Mouse (Mus musculus) heart, adult 2 months (tissue): Measurements from ENCODE around the gene 1810010H24Rik.

Experiments
- CTCF ChIP-seq: fragments of 200-600 bp; IDR thresholded peaks from 2 replicates; pipeline ENCODE4 v1.8.1; 2022; ENCODE audit warnings: antibody characterized with exemption, mild to moderate bottlenecking, moderate library complexity
- EP300 ChIP-seq: fragments of 200-500 bp; IDR thresholded peaks from 2 replicates; pipeline ENCODE4 v1.6.1; 2011; ENCODE audit warnings: low read depth, low read length, control low read depth; ENCODE audit not compliant: insufficient read depth
- POLR2A ChIP-seq: fragments of 200-500 bp; IDR thresholded peaks from 2 replicates; pipeline ENCODE4 v1.6.1; 2011; ENCODE audit warnings: mild to moderate bottlenecking, low read depth, low read length, control low read depth; ENCODE audit not compliant: insufficient read depth

DNA sequence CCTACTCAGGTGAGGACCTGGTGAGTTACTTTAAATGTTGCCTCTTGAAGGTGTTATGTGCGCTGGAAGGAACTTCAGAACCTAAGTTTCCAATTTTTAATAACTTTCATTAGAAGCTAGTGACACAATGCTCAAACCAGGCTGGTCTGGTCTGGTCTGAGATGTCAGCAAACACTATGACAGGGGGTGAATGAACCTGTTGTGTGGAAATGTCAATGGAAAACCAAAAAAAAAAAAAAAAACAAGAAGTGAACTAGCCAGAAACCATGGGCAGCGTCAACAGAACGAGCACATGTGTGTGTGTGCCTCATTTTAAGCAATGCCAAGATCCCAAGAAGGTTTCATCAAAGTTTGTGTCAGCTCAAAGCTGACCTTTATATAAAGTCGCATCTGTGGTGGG is 20.1 kb downstream of the 1810010H24Rik start:
- no peak for TF ChIP-seq POLR2A
- no peak for TF ChIP-seq EP300
- no peak for TF ChIP-seq CTCF
